In the genomic region with DNA sequence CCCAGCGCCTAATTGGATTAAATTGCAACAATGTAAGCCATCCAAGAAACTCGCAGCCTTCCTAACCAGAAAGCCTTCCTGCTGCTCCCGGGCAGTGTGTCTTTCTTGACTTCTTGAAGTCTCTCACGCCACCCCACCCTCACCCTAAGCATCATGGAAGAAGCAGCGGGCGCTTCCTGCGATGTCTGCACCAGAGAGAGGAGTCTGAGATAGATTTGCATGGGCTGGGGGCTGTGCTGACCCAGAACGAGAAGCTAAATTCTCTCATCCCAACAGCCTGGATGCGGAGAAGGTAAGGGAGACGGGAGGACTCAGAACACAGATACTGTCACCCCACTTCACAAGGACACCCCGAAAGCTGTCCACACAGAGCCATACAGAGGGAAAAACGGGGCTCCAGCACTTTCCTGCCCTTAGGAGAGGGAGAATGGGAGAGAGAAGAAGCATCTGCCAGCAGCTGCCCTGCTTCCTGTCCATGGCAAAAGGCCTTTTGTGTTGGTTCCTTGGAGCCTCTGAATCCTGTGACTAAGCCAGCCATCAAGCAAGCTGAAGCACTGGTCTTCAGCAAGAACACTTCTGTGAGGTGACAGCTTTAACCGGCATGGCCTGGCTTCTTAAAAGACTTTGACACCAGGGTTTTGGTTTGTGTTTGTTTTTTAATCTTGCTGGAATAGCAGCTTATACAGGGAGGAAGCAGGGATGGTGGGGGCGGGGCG, we compare ENCODE assay signal across 15 mouse cellular contexts. TPM values are rescaled to one million over a fixed set of nuclear protein-coding genes. Genes with fewer than 3 reads are reported as not detected.
A peak's percentile ranks its signal among the peaks of the same experiment; 100 is the strongest.
DNase-seq lines count a peak whose midpoint lies in the region; ATAC-seq and TF ChIP-seq lines count a peak whose summit lies in the region.
"Had no signal": no experiment of that assay in that cellular context is flagged by ENCODE, and none has a peak within 500 bp of the region (broad histone marks: within the 10 kb centered on the region; RNA-seq: fewer than 3 reads in every experiment).

No protein-coding gene starts in this region.

- intact Hi-C loops in heart, postnatal 14 days (cut with DNase I): loop anchor here (5.0 kb wide), 2 partner anchors 217 to 662 kb away; a partner anchor contains a TSS

- H3K9ac ChIP-seq in heart, embryonic 13.5 days: peak overlapping the region; percentile 44; the same call in 1 of the 2 replicates
- no peak overlapping the region for H3K9ac ChIP-seq in lung, embryonic 15.5 days
- no peak overlapping the region for H3K9ac ChIP-seq in forebrain, postnatal 0 days
- H3K9ac ChIP-seq in midbrain, embryonic 16.5 days (ENCODE audit: low read depth, low read length): no peak overlapping the region
- H3K9ac ChIP-seq: liver, embryonic 13.5 days had no signal

- H3K27me3 ChIP-seq in heart, embryonic 13.5 days (replicated peaks): peaks cover 12% of the 10 kb centered on the region
- H3K27me3 ChIP-seq in lung, embryonic 15.5 days: peaks cover 7% of the 10 kb centered on the region; the same call in 1 of the 2 replicates
- H3K27me3 ChIP-seq in forebrain, postnatal 0 days (ENCODE audit: insufficient read depth, low read length): no peaks in the 10 kb centered on the region
- no peaks in the 10 kb centered on the region for H3K27me3 ChIP-seq in midbrain, embryonic 16.5 days (ENCODE audit: control insufficient read depth, insufficient read depth, low read depth, low read length)
- H3K27me3 ChIP-seq: CH12.LX had no signal

- TF ChIP-seq POLR2A in lung, adult 2 months (IDR thresholded peaks at IDR 0.05; ENCODE audit: borderline replicate concordance, extremely low read depth, low read depth, low read length): no peak

- WGBS in heart, embryonic 13.5 days: 63% methylated on average over 15 of the region's 15 CpGs
- WGBS in lung, embryonic 15.5 days: 64% methylated on average over 15 of the region's 15 CpGs
- WGBS in lung, adult 2 months: 73% methylated on average over 15 of the region's 15 CpGs
- WGBS in forebrain, postnatal 0 days: 54% methylated on average over 15 of the region's 15 CpGs
- WGBS in midbrain, embryonic 16.5 days: 45% methylated on average over 15 of the region's 15 CpGs

- no peak for TF ChIP-seq CTCF in lung, adult 2 months (IDR thresholded peaks at IDR 0.05; ENCODE audit: insufficient read depth, low read length)
- no peak for TF ChIP-seq CTCF in forebrain, postnatal 0 days (IDR thresholded peaks at IDR 0.05; ENCODE audit: low read depth)

- no peak for DNase-seq in heart, postnatal 14 days
- no peak for DNase-seq in lung, adult 2 months
- peak; percentile 18 for DNase-seq in forebrain, postnatal 0 days
- DNase-seq in gastrocnemius, postnatal 25 days: no peak
- no peak for DNase-seq in urinary bladder, postnatal 25 days (ENCODE audit: low spot score)
- DNase-seq: cerebellum, adult 11-12 months; liver, embryonic 13.5 days; right cerebral cortex, postnatal 4 days; thymus, adult 2 months had no signal

- no peaks in the 10 kb centered on the region for H3K36me3 ChIP-seq in heart, embryonic 13.5 days
- no peaks in the 10 kb centered on the region for H3K36me3 ChIP-seq in lung, embryonic 15.5 days
- no peaks in the 10 kb centered on the region for H3K36me3 ChIP-seq in forebrain, postnatal 0 days (ENCODE audit: insufficient read depth)
- no peaks in the 10 kb centered on the region for H3K36me3 ChIP-seq in midbrain, embryonic 16.5 days (ENCODE audit: control insufficient read depth, insufficient read depth, low read length)
- H3K36me3 ChIP-seq: liver, embryonic 13.5 days had no signal

- no peaks in the 10 kb centered on the region for H3K9me3 ChIP-seq in heart, embryonic 13.5 days
- no peaks in the 10 kb centered on the region for H3K9me3 ChIP-seq in lung, embryonic 15.5 days
- H3K9me3 ChIP-seq in forebrain, postnatal 0 days (ENCODE audit: low read length): no peaks in the 10 kb centered on the region
- H3K9me3 ChIP-seq in midbrain, embryonic 16.5 days (replicated peaks; ENCODE audit: control insufficient read depth, low read length, poor library complexity, severe bottlenecking): no peaks in the 10 kb centered on the region
- H3K9me3 ChIP-seq: liver, embryonic 13.5 days had no signal

- ATAC-seq in heart, embryonic 13.5 days (ENCODE audit: extremely low read depth, insufficient number of reproducible peaks, low FRiP score, low TSS enrichment): no peak
- no peak for ATAC-seq in lung, embryonic 15.5 days (ENCODE audit: borderline replicate concordance, extremely low read depth, low FRiP score, low TSS enrichment)
- no peak for ATAC-seq in forebrain, postnatal 0 days
- peak; percentile 13; the same call in 1 of the 2 replicates for ATAC-seq in midbrain, embryonic 16.5 days

- H3K4me2 ChIP-seq in heart, embryonic 13.5 days: peak overlapping the region; percentile 52
- peak overlapping the region; percentile 41; the same call in 1 of the 2 replicates for H3K4me2 ChIP-seq in lung, embryonic 15.5 days
- H3K4me2 ChIP-seq in forebrain, postnatal 0 days (ENCODE audit: low read depth): no peak overlapping the region
- no peak overlapping the region; the same call in 1 of the 2 replicates for H3K4me2 ChIP-seq in midbrain, embryonic 16.5 days (ENCODE audit: low read length)
- H3K4me2 ChIP-seq: liver, embryonic 13.5 days had no signal

- peak overlapping the region; percentile 67 for H3K27ac ChIP-seq in heart, embryonic 13.5 days (replicated peaks)
- no peak overlapping the region for H3K27ac ChIP-seq in lung, embryonic 15.5 days
- no peak overlapping the region for H3K27ac ChIP-seq in forebrain, postnatal 0 days (ENCODE audit: low read depth, low read length)
- no peak overlapping the region for H3K27ac ChIP-seq in midbrain, embryonic 16.5 days (ENCODE audit: low read length)
- H3K27ac ChIP-seq: liver, embryonic 13.5 days had no signal

- H3K4me3 ChIP-seq in heart, embryonic 13.5 days: no peak overlapping the region
- H3K4me3 ChIP-seq in lung, embryonic 15.5 days: no peak overlapping the region
- no peak overlapping the region for H3K4me3 ChIP-seq in lung, adult 2 months (replicated peaks; ENCODE audit: extremely low read depth, low read depth, low read length)
- H3K4me3 ChIP-seq in forebrain, postnatal 0 days (ENCODE audit: low read depth, low read length): no peak overlapping the region
- H3K4me3 ChIP-seq in midbrain, embryonic 16.5 days (ENCODE audit: low read depth, low read length): no peak overlapping the region
- H3K4me3 ChIP-seq: liver, embryonic 13.5 days had no signal

- peaks cover 37% of the 10 kb centered on the region for H3K4me1 ChIP-seq in heart, embryonic 13.5 days
- H3K4me1 ChIP-seq in lung, embryonic 15.5 days: peaks cover 15% of the 10 kb centered on the region
- no peaks in the 10 kb centered on the region for H3K4me1 ChIP-seq in lung, adult 2 months (ENCODE audit: control insufficient read depth, insufficient read depth, low read length)
- peaks cover 3% of the 10 kb centered on the region; the same call in 1 of the 2 replicates for H3K4me1 ChIP-seq in forebrain, postnatal 0 days (ENCODE audit: insufficient read depth)
- H3K4me1 ChIP-seq in midbrain, embryonic 16.5 days (ENCODE audit: control insufficient read depth, insufficient read depth, low read length): peaks cover 10% of the 10 kb centered on the region

RNA-seq across cellular contexts. Expression of a gene that starts 41.4 kb away (rescaled TPM):
- not detected in 2 replicates for polyA plus RNA-seq in heart, embryonic 13.5 days (2015; fragmentation: Nextera tagmentation; extraction: Ambion mirVana)
- total RNA-seq in heart, postnatal 14 days (2021): not detected
- 0.05 TPM in 1 of 2 replicates, not detected in the other for polyA plus RNA-seq in lung, embryonic 15.5 days (2015; fragmentation: Nextera tagmentation; extraction: Ambion mirVana)
- polyA plus RNA-seq in lung, adult 2 months (2012; rRNA removed): 0.08 and 0.34 TPM in 2 replicates
- not detected in 2 replicates for total RNA-seq in forebrain, postnatal 0 days (2014; rRNA removed)
- polyA plus RNA-seq in forebrain, postnatal 0 days (2015; fragmentation: Nextera tagmentation; extraction: Ambion mirVana): not detected in 2 replicates
- 0.11 and 0.16 TPM in 2 replicates for polyA plus RNA-seq in midbrain, embryonic 16.5 days (2015; fragmentation: Nextera tagmentation; extraction: Ambion mirVana)
- not detected for total RNA-seq in gastrocnemius, postnatal 25 days (2021)
- total RNA-seq: hematopoietic stem cell, adult 5-6 weeks; layer of hippocampus, postnatal 25 days had no signal

Comparison
In these comparisons a context has a peak if more than half of its experiments do, and no peak if none do; other contexts are left out.
1. H3K4me2 ChIP-seq: peak in heart, embryonic 13.5 days (single experiment) and lung, embryonic 15.5 days (single experiment); none in forebrain, postnatal 0 days (single experiment) and midbrain, embryonic 16.5 days (single experiment).